Mouse (Mus musculus): ENCODE data around the gene Rarres1. TPM values are rescaled to one million over a fixed set of nuclear protein-coding genes. Genes with fewer than 3 reads are reported as not detected.

Gene Rarres1
- total RNA-seq (2017), result not detected in 2 replicates

DNA sequence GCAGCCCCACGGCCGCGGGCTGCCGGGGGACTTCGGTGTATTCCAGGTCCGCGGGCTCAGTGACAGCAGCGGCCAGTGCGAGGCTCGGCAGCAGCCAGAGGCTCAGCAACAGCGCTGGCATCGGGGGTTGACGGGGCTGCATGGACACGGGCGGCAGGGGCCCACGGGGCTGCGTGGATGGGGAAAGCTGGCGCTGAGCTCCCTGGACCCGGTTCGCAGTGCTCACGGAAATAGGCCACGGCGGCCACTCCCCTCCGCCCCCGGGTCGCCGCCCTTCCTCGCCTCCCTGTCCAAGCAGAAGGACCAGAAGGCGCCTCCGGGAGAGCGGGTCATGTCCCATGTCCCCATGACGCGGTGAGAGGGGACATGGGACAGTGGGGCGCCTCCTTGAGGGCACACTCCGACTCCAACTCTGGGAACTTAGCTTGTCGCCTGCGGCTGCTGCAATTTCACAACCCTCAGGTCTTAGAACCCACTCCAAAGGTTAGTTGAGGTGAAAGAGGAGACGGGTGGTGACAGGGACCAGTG, at the start of gene Rarres1:
Rarres1 (minus strand) TSS at position 250 of the 528 bp plus-strand sequence.
- ATAC-seq (ENCODE audit: extremely low read depth, insufficient number of reproducible peaks, low FRiP score, poor library complexity, severe bottlenecking), result no peak

DNA sequence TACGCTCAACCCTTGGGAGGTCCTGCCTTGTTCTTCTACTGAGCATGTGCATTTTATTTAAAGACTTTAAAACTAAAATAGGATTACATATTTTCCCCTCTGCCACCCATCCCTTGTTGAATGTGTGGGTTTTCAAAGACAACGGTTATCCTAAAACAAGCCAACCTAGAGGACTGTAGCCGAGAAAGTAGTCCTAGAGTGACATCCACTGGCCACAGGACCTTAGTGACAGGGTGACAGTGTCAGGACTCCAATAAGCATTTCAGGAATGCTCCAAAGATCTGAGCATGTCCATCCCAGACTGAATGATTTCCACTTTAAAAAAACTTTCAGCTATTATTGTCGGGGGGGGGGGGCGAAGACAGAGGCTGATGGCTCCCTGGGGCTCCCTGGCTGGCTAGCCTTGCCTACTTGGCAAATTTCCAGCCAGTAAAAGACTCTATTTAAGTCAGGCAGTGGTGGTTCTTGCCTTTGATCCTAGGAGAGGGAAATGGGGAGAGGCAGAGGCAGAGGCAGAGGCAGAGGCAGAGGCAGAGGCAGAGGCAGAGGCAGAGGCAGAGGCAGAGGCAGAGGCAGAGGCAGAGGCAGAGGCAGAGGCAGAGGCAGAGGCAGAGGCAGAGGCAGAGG, 49.5 kb upstream of the Rarres1 start:
- ATAC-seq (ENCODE audit: extremely low read depth, insufficient number of reproducible peaks, low FRiP score, poor library complexity, severe bottlenecking), result peak; percentile 57; the same call in 1 of the 2 replicates

DNA sequence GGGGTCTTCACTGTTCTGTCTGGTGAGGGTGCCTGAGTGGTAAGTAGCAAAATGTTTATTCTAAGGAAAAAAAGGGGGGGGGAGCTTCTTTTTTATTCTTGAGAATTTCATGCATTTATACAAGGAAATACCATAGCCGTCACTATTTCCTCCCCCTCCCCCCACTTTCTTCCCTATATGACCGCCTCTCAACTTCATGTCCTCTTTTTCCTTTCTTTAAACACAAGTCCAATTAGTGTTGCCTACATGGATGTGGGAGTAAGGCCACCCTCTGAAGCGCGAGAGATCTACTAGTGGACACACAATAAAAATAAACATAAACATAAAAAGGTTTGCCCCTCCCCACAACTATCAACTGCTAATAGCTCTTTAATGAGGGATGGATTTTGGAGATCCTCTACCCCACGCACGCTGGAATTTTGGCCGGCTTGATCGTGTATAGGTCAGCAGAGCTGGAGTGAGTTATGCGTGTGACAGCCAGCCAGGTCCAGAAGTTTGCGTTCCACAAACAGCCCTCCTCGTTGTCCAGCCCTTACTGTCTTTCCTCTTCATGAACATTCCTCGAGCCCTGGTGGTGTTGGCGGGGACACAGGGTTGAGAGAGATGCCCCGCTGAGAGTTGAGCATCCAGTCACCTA, 42.5 kb upstream of the Rarres1 start:
- no peak for ATAC-seq (ENCODE audit: extremely low read depth, insufficient number of reproducible peaks, low FRiP score, poor library complexity, severe bottlenecking)

GRCm38 (mm10) chr3:67557200-67557651, 41.9 kb upstream of the Rarres1 start:
- ATAC-seq (ENCODE audit: extremely low read depth, insufficient number of reproducible peaks, low FRiP score, poor library complexity, severe bottlenecking), result peak; percentile 94

GRCm38 (mm10) chr3:67555211-67555610, 39.9 kb upstream of the Rarres1 start:
- no peak for ATAC-seq (ENCODE audit: extremely low read depth, insufficient number of reproducible peaks, low FRiP score, poor library complexity, severe bottlenecking)

GRCm38 (mm10) chr3:67553927-67554448, 38.7 kb upstream of the Rarres1 start:
- no peak for ATAC-seq (ENCODE audit: extremely low read depth, insufficient number of reproducible peaks, low FRiP score, poor library complexity, severe bottlenecking)

GRCm38 (mm10) chr3:67553281-67553680, 38.0 kb upstream of the Rarres1 start:
- ATAC-seq (ENCODE audit: extremely low read depth, insufficient number of reproducible peaks, low FRiP score, poor library complexity, severe bottlenecking), result no peak

DNA sequence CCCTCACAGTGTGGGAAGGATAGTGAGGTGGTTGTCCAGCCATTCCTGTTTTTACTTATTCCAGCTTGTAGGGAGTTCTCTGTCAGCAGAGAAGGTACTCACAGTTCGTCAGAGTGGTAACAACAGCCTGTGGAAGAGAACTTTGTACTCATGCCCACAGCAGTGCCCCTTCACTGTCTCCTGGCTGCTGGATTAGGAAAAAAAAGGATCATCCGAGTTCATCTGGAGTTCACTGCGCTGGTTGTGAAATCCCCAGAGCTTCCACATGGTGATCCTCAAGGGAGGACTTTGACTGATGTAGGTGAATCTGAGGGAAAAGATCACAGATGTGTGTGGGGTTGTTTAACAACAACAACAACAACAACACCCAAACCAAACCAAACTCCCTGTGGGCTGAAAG, 35.9 kb upstream of the Rarres1 start:
- ATAC-seq (ENCODE audit: extremely low read depth, insufficient number of reproducible peaks, low FRiP score, poor library complexity, severe bottlenecking), result no peak

DNA sequence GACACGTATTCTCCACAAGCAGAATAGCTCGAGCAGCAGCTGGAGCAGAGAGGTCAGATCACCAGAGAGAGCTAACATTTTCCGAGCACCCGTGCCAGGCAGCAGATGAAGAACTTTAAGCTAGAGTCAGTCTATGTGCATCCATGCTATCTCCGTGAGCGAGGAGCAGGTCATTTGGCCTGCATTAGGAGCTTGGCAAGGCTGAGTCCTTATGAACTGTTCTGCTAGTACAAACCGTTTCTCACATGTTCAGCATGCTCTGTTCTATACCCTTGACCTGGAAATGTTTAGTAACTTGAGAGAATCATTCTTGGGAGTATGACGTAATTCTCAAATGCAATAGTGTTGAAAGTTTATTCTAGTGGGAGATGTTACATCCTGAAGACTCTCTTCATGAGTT, 28.3 kb upstream of the Rarres1 start:
- ATAC-seq (ENCODE audit: extremely low read depth, insufficient number of reproducible peaks, low FRiP score, poor library complexity, severe bottlenecking), result no peak

DNA sequence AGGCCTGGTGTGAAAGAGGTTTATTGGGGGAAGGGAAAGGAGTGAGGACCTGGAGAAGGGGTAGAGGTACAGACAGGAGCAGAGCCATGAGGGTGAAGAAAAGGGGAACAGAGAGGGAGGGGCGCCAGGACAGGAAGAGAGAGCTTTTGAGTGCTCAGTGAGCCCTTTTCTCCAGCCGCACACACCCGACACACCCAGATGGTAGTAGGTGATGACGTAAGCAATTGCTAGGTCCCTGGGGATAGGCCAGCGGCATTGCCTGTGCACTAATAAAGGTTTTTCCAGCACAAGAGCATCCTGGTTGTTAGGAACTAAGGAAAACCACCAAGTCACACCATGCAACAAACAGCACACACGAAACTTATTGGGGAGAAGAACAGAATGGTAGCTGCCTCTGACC, 9.4 kb upstream of the Rarres1 start:
- peak; percentile 70 for ATAC-seq (ENCODE audit: extremely low read depth, insufficient number of reproducible peaks, low FRiP score, poor library complexity, severe bottlenecking)

DNA sequence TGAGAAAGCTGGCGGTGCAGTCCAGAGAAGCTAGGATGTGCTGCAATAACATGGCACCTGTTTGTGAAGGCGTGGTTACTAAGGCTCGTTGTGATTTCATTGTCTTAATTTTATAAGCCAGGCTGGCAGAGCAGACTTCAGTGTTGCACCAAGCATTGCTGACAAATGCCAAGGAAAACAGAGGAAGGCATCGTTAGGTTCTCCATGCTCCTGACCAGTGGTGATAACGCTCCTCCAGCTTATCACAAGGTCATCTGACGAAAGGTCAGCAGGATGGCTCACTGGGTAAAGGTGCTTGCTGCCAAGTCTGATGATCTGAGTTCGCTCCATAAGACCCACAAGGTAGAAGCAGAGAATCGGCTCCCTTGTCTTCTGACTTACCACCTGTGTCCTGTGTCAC, 7.4 kb upstream of the Rarres1 start:
- ATAC-seq (ENCODE audit: extremely low read depth, insufficient number of reproducible peaks, low FRiP score, poor library complexity, severe bottlenecking), result no peak

- no peak for ATAC-seq (ENCODE audit: extremely low read depth, insufficient number of reproducible peaks, low FRiP score, poor library complexity, severe bottlenecking)
Observed at GRCm38 (mm10) chr3:67520568-67521143, 5.3 kb upstream of the Rarres1 start.

GRCm38 (mm10) chr3:67514801-67515273, 486 bp downstream of the Rarres1 start:
- no peak for ATAC-seq (ENCODE audit: extremely low read depth, insufficient number of reproducible peaks, low FRiP score, poor library complexity, severe bottlenecking)

- peak; percentile 84 for ATAC-seq (ENCODE audit: extremely low read depth, insufficient number of reproducible peaks, low FRiP score, poor library complexity, severe bottlenecking)
Observed at GRCm38 (mm10) chr3:67512807-67513206, 2.5 kb downstream of the Rarres1 start.

- ATAC-seq (ENCODE audit: extremely low read depth, insufficient number of reproducible peaks, low FRiP score, poor library complexity, severe bottlenecking), result no peak
Observed at GRCm38 (mm10) chr3:67508216-67508892, 7.0 kb downstream of the Rarres1 start.

DNA sequence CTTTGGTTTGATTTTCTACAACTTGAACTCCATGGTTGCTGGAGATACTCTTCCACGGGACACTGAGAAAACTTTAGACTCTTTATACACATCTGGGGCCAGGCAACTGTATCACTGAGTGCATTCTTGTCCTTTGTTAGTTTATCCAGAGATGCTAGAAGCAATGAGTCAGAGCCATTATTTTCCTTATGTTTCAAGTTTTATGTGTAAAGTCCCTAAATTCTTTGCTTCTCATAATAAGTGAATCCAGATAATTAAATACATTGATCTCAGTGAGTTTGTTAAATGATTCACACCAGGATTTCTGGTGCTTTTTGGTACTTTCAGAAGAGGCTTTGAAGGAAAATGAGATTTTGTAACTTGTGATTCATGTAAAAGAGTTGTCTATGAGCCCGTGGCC, 10.0 kb downstream of the Rarres1 start:
- no peak for ATAC-seq (ENCODE audit: extremely low read depth, insufficient number of reproducible peaks, low FRiP score, poor library complexity, severe bottlenecking)

GRCm38 (mm10) chr3:67503878-67504277, 11.4 kb downstream of the Rarres1 start:
- ATAC-seq (ENCODE audit: extremely low read depth, insufficient number of reproducible peaks, low FRiP score, poor library complexity, severe bottlenecking), result no peak

DNA sequence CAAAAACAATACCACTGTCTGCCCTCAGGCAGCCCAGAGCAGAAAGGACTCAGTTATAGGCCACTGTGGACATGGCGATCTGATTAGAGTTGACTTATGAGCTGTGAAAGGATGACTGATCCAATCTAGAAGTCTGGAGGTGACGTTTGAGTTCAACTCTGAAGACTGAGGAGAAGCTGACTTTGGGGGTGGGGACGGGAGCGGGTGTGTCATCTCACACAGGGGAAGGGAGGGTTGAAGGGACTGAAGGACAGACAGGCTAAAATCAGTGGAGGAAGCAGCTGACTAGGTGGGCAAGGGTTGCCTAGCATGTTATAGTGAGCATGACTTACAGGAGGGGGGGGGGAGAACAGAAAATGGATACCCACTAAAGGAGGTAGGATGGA, 15.9 kb downstream of the Rarres1 start:
- ATAC-seq (ENCODE audit: extremely low read depth, insufficient number of reproducible peaks, low FRiP score, poor library complexity, severe bottlenecking), result no peak

DNA sequence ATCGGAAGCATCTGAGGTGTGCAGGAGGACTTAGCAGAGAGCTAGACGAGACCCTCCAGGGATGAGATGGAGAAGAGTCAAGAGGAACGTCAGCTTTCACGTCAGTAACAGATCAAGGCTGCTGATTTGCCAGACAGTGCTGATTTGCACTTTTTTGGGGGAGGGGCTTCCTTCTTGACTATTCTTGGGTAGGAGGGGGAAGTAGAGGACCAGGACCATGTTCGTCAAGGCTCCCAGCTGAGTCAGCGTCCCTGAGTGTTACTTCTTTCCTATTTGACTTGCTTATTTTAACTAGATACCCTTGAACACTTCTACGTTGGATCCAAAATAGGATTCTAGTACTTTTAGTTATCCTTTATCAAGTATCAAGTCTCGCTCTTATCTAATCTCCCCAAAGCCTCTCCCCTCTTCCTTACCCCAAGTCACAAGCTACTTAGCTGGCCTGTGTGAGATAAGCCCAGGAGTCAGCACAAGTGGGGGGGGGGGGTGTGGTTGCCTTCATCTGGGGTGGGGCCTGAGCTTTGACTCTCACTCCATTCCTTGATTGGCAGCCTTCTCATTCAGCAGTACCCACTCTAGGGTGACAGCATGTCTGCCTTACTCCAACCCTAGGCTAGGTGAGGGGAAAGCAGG, 16.4 kb downstream of the Rarres1 start:
- ATAC-seq (ENCODE audit: extremely low read depth, insufficient number of reproducible peaks, low FRiP score, poor library complexity, severe bottlenecking), result no peak
